Mouse (Mus musculus): ENCODE results near the gene Hmcn1.

- no peak for TF ChIP-seq CTCF (IDR thresholded peaks at IDR 0.05; ENCODE audit: low read depth, low read length)
- no peak for TF ChIP-seq EP300 (IDR thresholded peaks at IDR 0.05; ENCODE audit: insufficient read depth, low read depth, low read length)
Measured at GRCm38 (mm10) chr1:151038566-151038965, 45.3 kb upstream of the Hmcn1 start.
